Mouse (Mus musculus): ENCODE measurements around the gene Tmem204. TPM values are rescaled to one million over a fixed set of nuclear protein-coding genes. Genes with fewer than 3 reads are reported as not detected.

Gene Tmem204
- polyA plus RNA-seq, 1 experiment = 0.43 TPM

DNA sequence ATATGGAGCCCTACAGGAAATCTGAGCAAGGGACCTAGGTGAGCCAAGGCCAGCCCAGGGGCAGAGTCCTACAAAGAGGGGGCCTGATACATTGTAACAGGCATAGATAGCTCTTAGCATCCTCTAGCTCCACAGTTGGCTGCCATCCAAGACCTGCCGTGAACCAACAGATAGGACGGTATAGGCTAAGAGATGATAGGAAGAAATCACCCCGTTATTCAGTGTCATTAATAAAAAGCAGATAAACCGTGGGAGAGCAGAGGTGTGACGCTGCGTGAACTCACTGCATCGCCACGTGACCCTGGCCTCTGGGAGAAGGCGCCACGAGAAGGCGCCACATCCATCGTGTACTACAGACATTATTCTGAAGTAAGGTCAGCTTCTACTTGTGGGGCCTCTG is 19.5 kb downstream of the Tmem204 start:
- no peaks in the 10 kb centered on the region for H3K79me2 ChIP-seq (ENCODE audit: control insufficient read depth, insufficient read depth)
- H3K27me3 ChIP-seq (ENCODE audit: control insufficient read depth, insufficient read depth, insufficient read length) = no peaks in the 10 kb centered on the region
- no peak overlapping the region for H3ac ChIP-seq (ENCODE audit: control insufficient read depth, insufficient read length)
- no peaks in the 10 kb centered on the region for H3K36me3 ChIP-seq (ENCODE audit: control insufficient read depth, insufficient read depth)
- no peak overlapping the region for H3K4me3 ChIP-seq
- no peak for TF ChIP-seq MYOD1 (IDR thresholded peaks at IDR 0.05; ENCODE audit: control insufficient read depth in 1 of 3, insufficient read length in 2 of 3, low read depth in 2 of 3)
- no peak for TF ChIP-seq SRF (IDR thresholded peaks at IDR 0.05; ENCODE audit: control insufficient read depth, insufficient read length, low read depth)
- no peak for TF ChIP-seq POLR2AphosphoS2 (IDR thresholded peaks at IDR 0.05; ENCODE audit: insufficient read length, low read depth)
- no peak for TF ChIP-seq USF1 (IDR thresholded peaks at IDR 0.05; ENCODE audit: low read depth)
- no peak for TF ChIP-seq REST (IDR thresholded peaks at IDR 0.05; ENCODE audit: insufficient read depth, insufficient read length)
- TF ChIP-seq TCF12 (IDR thresholded peaks at IDR 0.05; ENCODE audit: insufficient read depth, poor library complexity, severe bottlenecking) = no peak
- TF ChIP-seq CEBPB (IDR thresholded peaks at IDR 0.05; ENCODE audit: insufficient read depth, poor library complexity, severe bottlenecking) = no peak
- TF ChIP-seq E2F4 (IDR thresholded peaks at IDR 0.05; ENCODE audit: insufficient read depth) = no peak
- TF ChIP-seq POLR2A (IDR thresholded peaks at IDR 0.05; ENCODE audit: insufficient read length, low read depth) = no peak
- no peak for TF ChIP-seq TCF3 (IDR thresholded peaks at IDR 0.05; ENCODE audit: insufficient read length, low read depth)
- TF ChIP-seq MYOG (IDR thresholded peaks at IDR 0.05; ENCODE audit: control insufficient read depth in 1 of 3, insufficient read depth in 1 of 3, insufficient read length in 2 of 3, low read depth in 2 of 3) = no peak
- no peak for TF ChIP-seq MAX (IDR thresholded peaks at IDR 0.05; ENCODE audit: low read depth)
- H3K4me2 ChIP-seq (ENCODE audit: low read depth) = no peak overlapping the region

DNA sequence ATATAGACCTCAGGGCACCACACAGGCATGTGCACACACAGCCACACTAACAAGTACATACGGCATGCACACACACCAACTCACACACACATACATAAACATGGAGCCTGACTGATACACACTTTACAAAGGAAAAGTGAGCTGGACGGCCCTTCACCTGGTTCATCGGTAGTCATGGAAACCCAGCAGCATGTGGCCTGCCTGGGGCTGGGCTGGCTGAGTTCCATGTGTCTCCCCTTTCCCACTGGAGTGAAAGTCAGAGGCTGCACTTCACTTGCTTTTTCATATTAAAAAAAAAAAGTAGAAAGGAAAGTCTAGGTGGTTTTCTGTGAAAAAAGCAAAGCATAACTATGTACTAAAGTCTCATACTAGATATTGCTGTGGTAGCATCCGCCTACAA is 20.1 kb downstream of the Tmem204 start:
- H3ac ChIP-seq (ENCODE audit: control insufficient read depth, insufficient read length) = no peak overlapping the region
- no peaks in the 10 kb centered on the region for H3K36me3 ChIP-seq (ENCODE audit: control insufficient read depth, insufficient read depth)
- no peak overlapping the region for H3K4me2 ChIP-seq (ENCODE audit: low read depth)
- no peak overlapping the region for H3K4me3 ChIP-seq
- no peaks in the 10 kb centered on the region for H3K27me3 ChIP-seq (ENCODE audit: control insufficient read depth, insufficient read depth, insufficient read length)
- TF ChIP-seq TCF3 (IDR thresholded peaks at IDR 0.05; ENCODE audit: insufficient read length, low read depth) (no peak), MAX (IDR thresholded peaks at IDR 0.05; ENCODE audit: low read depth) (no peak), TCF12 (IDR thresholded peaks at IDR 0.05; ENCODE audit: insufficient read depth, poor library complexity, severe bottlenecking) (no peak), CEBPB (IDR thresholded peaks at IDR 0.05; ENCODE audit: insufficient read depth, poor library complexity, severe bottlenecking) (no peak), MYOD1 (IDR thresholded peaks at IDR 0.05; ENCODE audit: control insufficient read depth in 1 of 3, insufficient read length in 2 of 3, low read depth in 2 of 3) (no peak), REST (IDR thresholded peaks at IDR 0.05; ENCODE audit: insufficient read depth, insufficient read length) (no peak), MYOG (IDR thresholded peaks at IDR 0.05; ENCODE audit: control insufficient read depth in 1 of 3, insufficient read depth in 1 of 3, insufficient read length in 2 of 3, low read depth in 2 of 3) (no peak), POLR2AphosphoS2 (IDR thresholded peaks at IDR 0.05; ENCODE audit: insufficient read length, low read depth) (no peak), USF1 (IDR thresholded peaks at IDR 0.05; ENCODE audit: low read depth) (no peak), SRF (IDR thresholded peaks at IDR 0.05; ENCODE audit: control insufficient read depth, insufficient read length, low read depth) (no peak), E2F4 (IDR thresholded peaks at IDR 0.05; ENCODE audit: insufficient read depth) (no peak), POLR2A (IDR thresholded peaks at IDR 0.05; ENCODE audit: insufficient read length, low read depth) (no peak)
- no peaks in the 10 kb centered on the region for H3K79me2 ChIP-seq (ENCODE audit: control insufficient read depth, insufficient read depth)

DNA sequence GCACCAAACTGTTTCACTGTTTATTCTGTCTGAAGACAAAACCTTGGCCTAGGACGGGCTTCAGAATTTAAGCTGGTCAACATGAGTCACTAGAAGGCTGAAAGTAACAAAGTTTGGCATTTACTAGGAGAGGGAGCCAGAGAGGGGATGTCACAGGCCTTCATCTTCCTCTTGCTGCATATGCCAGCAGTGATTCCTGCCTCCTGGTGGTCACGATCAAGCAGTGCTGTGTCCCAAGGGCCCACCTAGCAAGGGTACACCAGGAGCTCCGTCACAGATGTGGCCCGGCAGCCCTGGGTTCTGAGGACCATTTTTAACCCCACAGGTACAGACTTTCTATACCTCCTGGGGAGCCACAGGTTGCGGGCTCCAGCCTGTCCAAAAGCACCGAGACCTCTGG is 26.4 kb downstream of the Tmem204 start:
- no peaks in the 10 kb centered on the region for H3K36me3 ChIP-seq (ENCODE audit: control insufficient read depth, insufficient read depth)
- H3K4me3 ChIP-seq = no peak overlapping the region
- no peaks in the 10 kb centered on the region for H3K79me2 ChIP-seq (ENCODE audit: control insufficient read depth, insufficient read depth)
- TF ChIP-seq REST (IDR thresholded peaks at IDR 0.05; ENCODE audit: insufficient read depth, insufficient read length) (no peak), POLR2A (IDR thresholded peaks at IDR 0.05; ENCODE audit: insufficient read length, low read depth) (no peak), TCF3 (IDR thresholded peaks at IDR 0.05; ENCODE audit: insufficient read length, low read depth) (no peak), E2F4 (IDR thresholded peaks at IDR 0.05; ENCODE audit: insufficient read depth) (no peak), USF1 (IDR thresholded peaks at IDR 0.05; ENCODE audit: low read depth) (no peak), SRF (IDR thresholded peaks at IDR 0.05; ENCODE audit: control insufficient read depth, insufficient read length, low read depth) (no peak), MAX (IDR thresholded peaks at IDR 0.05; ENCODE audit: low read depth) (no peak), CEBPB (IDR thresholded peaks at IDR 0.05; ENCODE audit: insufficient read depth, poor library complexity, severe bottlenecking) (no peak), POLR2AphosphoS2 (IDR thresholded peaks at IDR 0.05; ENCODE audit: insufficient read length, low read depth) (no peak), TCF12 (IDR thresholded peaks at IDR 0.05; ENCODE audit: insufficient read depth, poor library complexity, severe bottlenecking) (no peak), MYOG (IDR thresholded peaks at IDR 0.05; ENCODE audit: control insufficient read depth in 1 of 3, insufficient read depth in 1 of 3, insufficient read length in 2 of 3, low read depth in 2 of 3) (no peak), MYOD1 (IDR thresholded peaks at IDR 0.05; ENCODE audit: control insufficient read depth in 1 of 3, insufficient read length in 2 of 3, low read depth in 2 of 3) (no peak)
- no peak overlapping the region for H3ac ChIP-seq (ENCODE audit: control insufficient read depth, insufficient read length)
- no peaks in the 10 kb centered on the region for H3K27me3 ChIP-seq (ENCODE audit: control insufficient read depth, insufficient read depth, insufficient read length)
- H3K4me2 ChIP-seq (ENCODE audit: low read depth) = no peak overlapping the region

DNA sequence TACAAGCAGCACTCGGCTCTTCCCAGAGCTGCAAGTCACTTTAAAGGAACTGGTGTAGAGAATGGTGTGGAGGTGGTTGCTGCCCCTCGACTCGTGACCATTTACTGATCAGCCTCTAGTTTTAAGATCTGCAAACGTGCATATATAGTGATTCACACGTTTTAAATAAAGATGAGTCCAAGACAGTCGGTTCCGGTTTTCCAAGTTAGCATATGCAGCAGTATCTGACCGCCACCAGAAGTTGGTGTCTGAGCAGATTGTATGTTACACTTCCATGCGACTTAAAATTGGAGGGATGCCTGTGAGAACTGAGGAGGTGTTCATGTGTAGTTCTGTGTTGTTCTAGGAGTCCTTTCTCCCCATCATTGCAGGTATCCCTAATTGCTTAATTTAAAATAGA is 30.1 kb downstream of the Tmem204 start:
- Histone ChIP-seq H3K79me2 (ENCODE audit: control insufficient read depth, insufficient read depth) (no peaks in the 10 kb centered on the region), H3K4me2 (ENCODE audit: low read depth) (no peak overlapping the region), H3K27me3 (ENCODE audit: control insufficient read depth, insufficient read depth, insufficient read length) (no peaks in the 10 kb centered on the region), H3K4me3 (no peak overlapping the region), H3K36me3 (ENCODE audit: control insufficient read depth, insufficient read depth) (no peaks in the 10 kb centered on the region), H3ac (ENCODE audit: control insufficient read depth, insufficient read length) (no peak overlapping the region)
- TF ChIP-seq MAX (IDR thresholded peaks at IDR 0.05; ENCODE audit: low read depth) (no peak), SRF (IDR thresholded peaks at IDR 0.05; ENCODE audit: control insufficient read depth, insufficient read length, low read depth) (no peak), POLR2AphosphoS2 (IDR thresholded peaks at IDR 0.05; ENCODE audit: insufficient read length, low read depth) (no peak), REST (IDR thresholded peaks at IDR 0.05; ENCODE audit: insufficient read depth, insufficient read length) (no peak), USF1 (IDR thresholded peaks at IDR 0.05; ENCODE audit: low read depth) (no peak), MYOG (IDR thresholded peaks at IDR 0.05; ENCODE audit: control insufficient read depth in 1 of 3, insufficient read depth in 1 of 3, insufficient read length in 2 of 3, low read depth in 2 of 3) (no peak), CEBPB (IDR thresholded peaks at IDR 0.05; ENCODE audit: insufficient read depth, poor library complexity, severe bottlenecking) (no peak), MYOD1 (IDR thresholded peaks at IDR 0.05; ENCODE audit: control insufficient read depth in 1 of 3, insufficient read length in 2 of 3, low read depth in 2 of 3) (no peak), E2F4 (IDR thresholded peaks at IDR 0.05; ENCODE audit: insufficient read depth) (no peak), TCF3 (IDR thresholded peaks at IDR 0.05; ENCODE audit: insufficient read length, low read depth) (no peak), TCF12 (IDR thresholded peaks at IDR 0.05; ENCODE audit: insufficient read depth, poor library complexity, severe bottlenecking) (no peak), POLR2A (IDR thresholded peaks at IDR 0.05; ENCODE audit: insufficient read length, low read depth) (no peak)

Data from myocyte (in vitro differentiated cells).